Mouse (Mus musculus) thymus, adult 2 months (tissue): ENCODE data around the gene Ktn1. TPM values are rescaled to one million over a fixed set of nuclear protein-coding genes. Genes with fewer than 3 reads are reported as not detected.

Experiments used
- DNase-seq: peaks from one replicate; pipeline ENCODE4 v3.0.0; 2021
- H3K27ac ChIP-seq: fragments of 200-500 bp; 2 replicates; pipeline ENCODE4 v1.5.1; 2012; ENCODE audit warnings: low read length, control low read depth; ENCODE audit not compliant: control insufficient read depth, insufficient read depth
- H3K27me3 ChIP-seq: fragments of 200-500 bp; 2 replicates; pipeline ENCODE4 v1.6.1; 2012; ENCODE audit warnings: mild to moderate bottlenecking, low read length, moderate library complexity, mixed read lengths; ENCODE audit not compliant: control insufficient read depth, insufficient read depth
- H3K36me3 ChIP-seq: fragments of 200-500 bp; 2 replicates; pipeline ENCODE4 v1.6.1; 2012; ENCODE audit warnings: mild to moderate bottlenecking, low read length, moderate library complexity; ENCODE audit not compliant: control insufficient read depth, insufficient read depth
- H3K4me1 ChIP-seq: fragments of 200-500 bp; replicated peaks from 2 replicates; pipeline ENCODE4 v1.6.1; 2012; ENCODE audit warnings: low read length; ENCODE audit not compliant: control insufficient read depth, insufficient read depth
- H3K4me3 ChIP-seq: fragments of 200-500 bp; 2 replicates; pipeline ENCODE4 v1.5.1; 2012; ENCODE audit warnings: mild to moderate bottlenecking, low read length, control low read depth, moderate library complexity; ENCODE audit not compliant: control insufficient read depth, insufficient read depth
- CTCF ChIP-seq: fragments of 200-500 bp; IDR thresholded peaks from 2 replicates; pipeline ENCODE4 v1.5.1; 2012; ENCODE audit warnings: mild to moderate bottlenecking, control low read depth, low read length, moderate library complexity, borderline replicate concordance; ENCODE audit not compliant: control insufficient read depth, poor library complexity, insufficient read depth; ENCODE audit errors: extremely low read depth
- POLR2A ChIP-seq: fragments of 200-500 bp; IDR thresholded peaks from 2 replicates; pipeline ENCODE4 v1.6.1; 2012; ENCODE audit warnings: mild to moderate bottlenecking, low read length, control low read depth, moderate library complexity; ENCODE audit not compliant: control insufficient read depth, poor library complexity, insufficient read depth; ENCODE audit errors: extremely low read depth
- WGBS: fragments of 180-500 bp; shearing (Covaris S2); methylation state at CpG from one replicate; pipeline ENCODE4 v1.1.7; 2018; 5-methylcytosine and 5-hydroxymethylcytosine counted together
- polyA plus RNA-seq: library from polyadenylated mRNA; depleted of rRNA; stranded (reverse); fragments of >200 nt; gene quantifications from 2 replicates; pipeline ENCODE4 v1.2.3, GENCODE M21; 2012; rRNA removed

Gene Ktn1
- polyA plus RNA-seq, 1 experiment = 9.3 TPM

- Histone ChIP-seq H3K27ac (no peak overlapping the region), H3K4me3 (no peak overlapping the region), H3K36me3 (no peaks in the 10 kb centered on the region), H3K27me3 (no peaks in the 10 kb centered on the region), H3K4me1 (no peaks in the 10 kb centered on the region)
- no peak for DNase-seq
- WGBS = 92% methylated on average over 3 of the region's 3 CpGs
- TF ChIP-seq CTCF = no peak
- no peak for TF ChIP-seq POLR2A
Observed at GRCm38 (mm10) chr14:47765796-47766195, 117.5 kb downstream of the Ktn1 start.

- WGBS = 85% methylated on average over 2 of the region's 2 CpGs
- Histone ChIP-seq H3K27ac (no peak overlapping the region), H3K4me3 (no peak overlapping the region), H3K36me3 (no peaks in the 10 kb centered on the region), H3K4me1 (no peaks in the 10 kb centered on the region), H3K27me3 (no peaks in the 10 kb centered on the region)
- TF ChIP-seq POLR2A = no peak
- no peak for DNase-seq
Observed at GRCm38 (mm10) chr14:47766373-47766772, 118.1 kb downstream of the Ktn1 start.

- WGBS = 93% methylated on average over 4 of the region's 4 CpGs
- Histone ChIP-seq H3K36me3 (no peaks in the 10 kb centered on the region), H3K4me3 (no peak overlapping the region), H3K4me1 (no peaks in the 10 kb centered on the region), H3K27me3 (no peaks in the 10 kb centered on the region), H3K27ac (no peak overlapping the region)
- TF ChIP-seq CTCF (no peak), POLR2A (no peak)
- no peak for DNase-seq
Observed at GRCm38 (mm10) chr14:47771496-47771895, 123.2 kb downstream of the Ktn1 start.

GRCm38 (mm10) chr14:47775543-47775942 is 127.3 kb downstream of the Ktn1 start:
- no peaks in the 10 kb centered on the region for H3K4me1 ChIP-seq
- 97% methylated on average over 3 of the region's 3 CpGs for WGBS
- no peaks in the 10 kb centered on the region for H3K27me3 ChIP-seq
- H3K36me3 ChIP-seq = no peaks in the 10 kb centered on the region
- H3K27ac ChIP-seq = no peak overlapping the region
- DNase-seq = no peak
- H3K4me3 ChIP-seq = no peak overlapping the region
- TF ChIP-seq POLR2A = no peak
- TF ChIP-seq CTCF = no peak

- H3K27ac ChIP-seq = no peak overlapping the region
- DNase-seq = no peak
- no peaks in the 10 kb centered on the region for H3K36me3 ChIP-seq
- H3K27me3 ChIP-seq = no peaks in the 10 kb centered on the region
- no peaks in the 10 kb centered on the region for H3K4me1 ChIP-seq
- TF ChIP-seq POLR2A = no peak
- no peak for TF ChIP-seq CTCF
- 97% methylated on average over 6 of the region's 6 CpGs for WGBS
- no peak overlapping the region for H3K4me3 ChIP-seq
Observed at GRCm38 (mm10) chr14:47776260-47777035, 128.2 kb downstream of the Ktn1 start.

GRCm38 (mm10) chr14:47786112-47786511 is 137.9 kb downstream of the Ktn1 start:
- DNase-seq = no peak
- H3K4me3 ChIP-seq = no peak overlapping the region
- no peaks in the 10 kb centered on the region for H3K4me1 ChIP-seq
- TF ChIP-seq CTCF (no peak), POLR2A (no peak)
- H3K27me3 ChIP-seq = no peaks in the 10 kb centered on the region
- H3K27ac ChIP-seq = no peak overlapping the region
- no peaks in the 10 kb centered on the region for H3K36me3 ChIP-seq
- WGBS = 66% methylated on average over 4 of the region's 4 CpGs

Other genes with a start within 250 kb of the Ktn1 start
- gene Dlgap5, start 230.0 kb upstream of the Ktn1 start, polyA plus RNA-seq = 15.5 and 21.6 TPM in 2 replicates
- 17.6 and 18.1 TPM in 2 replicates for gene Fbxo34, start 198.0 kb upstream of the Ktn1 start, polyA plus RNA-seq
- 7.8 and 8.5 TPM in 2 replicates for gene Atg14, start 77.8 kb upstream of the Ktn1 start, polyA plus RNA-seq